Mouse (Mus musculus) liver, adult (tissue): Measurements from ENCODE around the gene Pkd2l1.

ENCODE experiments used
- GATA4 ChIP-seq: IDR thresholded peaks from 2 replicates; pipeline ENCODE4 v1.6.1; 2014; ENCODE audit warnings: mild to moderate bottlenecking, low read length; ENCODE audit not compliant: insufficient replicate concordance

Gene Pkd2l1

DNA sequence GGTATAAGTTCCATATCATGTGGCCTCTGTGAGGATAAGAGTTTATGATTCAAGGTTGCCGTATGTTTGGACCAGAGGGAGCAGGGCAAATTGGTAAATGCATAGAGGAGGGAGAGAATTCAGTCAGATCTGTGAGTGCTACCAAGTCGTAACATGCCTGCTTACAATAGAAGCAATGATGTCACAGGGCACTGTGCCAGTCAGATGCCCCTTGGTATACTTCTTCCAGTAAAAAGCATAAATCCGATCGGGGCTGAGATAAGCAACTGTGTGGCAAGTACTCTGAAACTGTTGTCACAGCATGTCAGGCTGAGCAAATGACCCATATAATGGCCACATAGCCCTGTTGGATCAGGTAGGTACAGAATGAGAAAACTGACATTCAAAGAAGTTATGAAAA lies 3.2 kb downstream of the Pkd2l1 start:
- no peak for TF ChIP-seq GATA4

DNA sequence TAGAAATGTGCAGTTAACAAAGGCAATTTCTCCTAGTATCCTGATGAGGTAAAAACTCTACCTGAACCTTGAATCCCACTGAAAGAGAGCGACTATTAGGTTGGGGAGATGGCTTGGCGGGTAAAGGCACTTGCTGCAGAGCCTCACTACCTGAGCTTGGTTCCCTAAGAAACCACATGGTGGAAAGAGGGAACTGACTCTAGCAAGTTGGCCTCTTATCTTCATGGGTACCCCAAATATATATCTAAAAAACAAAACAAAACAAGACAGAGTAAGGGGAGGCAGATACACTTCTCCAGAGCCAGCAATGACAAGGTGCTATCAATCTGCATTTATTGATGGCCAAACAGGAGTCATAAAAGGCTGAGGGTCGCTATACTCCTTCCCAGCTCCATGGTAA lies 8.3 kb downstream of the Pkd2l1 start:
- TF ChIP-seq GATA4, result no peak

DNA sequence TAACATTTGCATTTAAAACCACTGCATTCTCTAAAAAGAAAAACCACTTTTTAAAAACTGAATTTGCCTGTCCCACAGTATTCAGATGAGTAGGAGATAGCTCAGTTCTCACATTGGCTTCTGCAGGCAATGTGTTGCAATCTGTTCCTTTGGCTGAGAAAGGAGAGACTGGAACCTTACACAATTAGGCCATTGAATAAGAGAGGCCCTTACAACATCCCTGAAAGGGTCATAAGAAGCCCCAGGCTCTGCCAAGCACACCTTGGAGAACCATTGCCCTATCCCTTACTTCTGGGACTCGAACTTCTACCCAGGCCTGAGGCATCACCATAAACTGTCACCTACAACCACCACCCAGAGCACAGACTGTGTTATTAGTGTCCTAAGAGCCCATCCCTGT lies 11.7 kb downstream of the Pkd2l1 start:
- TF ChIP-seq GATA4, result no peak

DNA sequence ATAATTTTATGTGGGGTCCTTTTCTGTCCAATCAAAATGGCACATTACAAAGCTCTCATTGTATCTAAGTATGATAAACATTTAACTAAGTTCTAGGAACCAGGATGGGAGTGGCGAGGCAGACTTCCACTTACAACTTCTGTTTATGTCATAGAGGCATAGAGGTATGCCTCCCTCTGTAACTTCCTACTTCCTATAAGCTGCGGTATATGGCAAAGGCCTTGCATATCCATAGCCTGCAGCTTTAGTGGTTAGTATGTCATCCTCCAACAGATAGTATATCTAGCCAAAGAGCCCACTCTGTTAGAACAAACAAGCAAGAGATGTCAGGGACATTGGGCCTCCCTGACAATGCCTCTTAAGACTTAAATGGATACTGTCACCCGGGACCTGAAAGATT lies 15.5 kb downstream of the Pkd2l1 start:
- TF ChIP-seq GATA4, result no peak

DNA sequence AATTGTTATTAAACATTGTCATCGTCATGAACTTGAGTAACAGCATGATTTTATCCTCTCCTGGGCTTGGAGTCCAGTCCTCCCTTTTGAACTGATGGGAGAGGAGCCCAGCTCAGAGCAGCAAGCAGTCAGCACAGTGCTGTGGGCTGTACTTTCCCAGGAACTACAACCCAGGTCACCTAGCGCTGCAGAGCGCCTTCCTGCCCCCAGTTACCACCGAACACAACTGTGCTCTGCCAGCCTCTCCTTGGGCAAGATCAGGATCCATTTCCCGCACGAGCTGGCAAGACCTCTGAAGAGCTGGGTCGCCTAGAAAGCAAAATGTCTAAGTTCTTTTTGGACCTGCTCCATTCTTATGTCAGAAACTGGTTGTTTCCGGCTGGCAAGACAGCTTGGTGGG lies 17.4 kb downstream of the Pkd2l1 start:
- TF ChIP-seq GATA4, result no peak

DNA sequence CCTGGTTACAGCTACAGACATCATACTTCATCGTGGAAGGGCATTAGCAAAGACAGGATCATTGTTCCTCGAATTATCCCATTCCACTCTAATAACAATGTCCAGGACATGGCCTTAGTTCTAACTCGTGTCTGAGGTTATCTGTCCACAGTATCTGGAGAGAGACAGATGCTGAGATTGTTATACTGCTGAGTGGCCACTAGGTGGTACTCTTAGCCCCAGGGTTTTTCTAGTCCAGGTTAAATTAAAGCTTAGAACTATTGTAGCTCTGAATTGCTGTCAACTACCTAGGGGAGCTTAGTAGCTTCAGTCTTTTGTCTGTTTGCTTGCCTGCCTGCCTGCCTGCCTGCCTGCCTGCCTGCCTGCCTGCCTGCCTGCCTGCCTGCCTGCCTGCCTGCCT lies 30.7 kb downstream of the Pkd2l1 start:
- no peak for TF ChIP-seq GATA4

DNA sequence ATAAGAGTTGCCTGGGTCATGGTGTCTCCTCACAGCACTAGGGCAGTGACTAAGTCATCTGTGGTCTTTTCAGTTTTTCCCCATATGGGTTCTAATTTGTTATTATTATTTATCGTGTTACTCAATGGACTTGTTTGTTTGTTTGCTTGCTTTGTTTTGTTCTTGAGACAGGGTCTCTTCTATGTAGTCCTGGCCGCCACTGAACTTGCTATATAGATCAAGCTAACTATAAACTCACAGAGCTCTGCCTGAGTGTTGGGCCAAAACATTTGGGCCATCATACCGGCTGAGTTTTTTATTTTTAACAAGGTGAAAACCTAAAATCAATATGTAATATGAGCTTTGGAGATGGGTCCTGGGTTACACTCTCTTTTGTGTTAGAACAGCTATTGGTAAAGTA lies 32.9 kb downstream of the Pkd2l1 start:
- TF ChIP-seq GATA4, result no peak

DNA sequence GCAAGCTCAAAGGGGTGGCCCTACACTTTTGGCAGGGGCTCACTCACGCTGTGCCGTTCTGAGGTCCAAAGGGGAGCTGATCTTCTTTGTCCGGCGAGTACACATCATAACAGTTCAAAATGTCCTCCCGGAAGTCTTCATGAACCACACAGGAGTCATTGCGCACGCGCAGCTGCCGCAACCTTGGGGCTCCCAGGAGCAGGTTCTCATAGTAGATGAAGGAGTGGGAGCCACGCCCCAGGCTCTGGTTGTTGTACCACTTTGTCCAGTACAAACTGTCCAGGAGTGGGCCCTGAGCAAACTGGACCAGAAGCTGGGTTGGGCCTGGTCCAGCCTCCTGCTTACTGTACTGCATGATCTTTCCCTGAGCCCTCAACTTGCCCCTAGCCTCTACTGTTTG lies 35.2 kb downstream of the Pkd2l1 start:
- TF ChIP-seq GATA4, result no peak

DNA sequence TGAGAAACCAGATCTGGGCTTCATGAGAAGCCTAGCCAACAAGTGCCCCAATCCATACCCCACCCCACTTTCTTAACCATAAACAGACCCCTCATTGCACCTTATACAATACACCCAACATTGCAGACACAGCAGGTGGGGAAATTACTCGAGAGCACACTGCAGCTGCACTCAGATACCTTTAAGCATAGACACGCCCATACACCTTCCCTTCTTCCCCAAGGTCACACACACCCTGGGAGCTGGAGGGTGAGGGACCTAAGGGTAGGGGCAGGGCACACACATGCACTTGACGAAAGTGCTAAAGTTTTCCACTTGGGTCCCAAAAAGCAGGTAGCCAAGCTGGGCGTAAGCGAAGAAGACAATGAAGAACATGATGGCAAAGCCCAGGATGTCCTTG lies 38.5 kb downstream of the Pkd2l1 start:
- no peak for TF ChIP-seq GATA4

DNA sequence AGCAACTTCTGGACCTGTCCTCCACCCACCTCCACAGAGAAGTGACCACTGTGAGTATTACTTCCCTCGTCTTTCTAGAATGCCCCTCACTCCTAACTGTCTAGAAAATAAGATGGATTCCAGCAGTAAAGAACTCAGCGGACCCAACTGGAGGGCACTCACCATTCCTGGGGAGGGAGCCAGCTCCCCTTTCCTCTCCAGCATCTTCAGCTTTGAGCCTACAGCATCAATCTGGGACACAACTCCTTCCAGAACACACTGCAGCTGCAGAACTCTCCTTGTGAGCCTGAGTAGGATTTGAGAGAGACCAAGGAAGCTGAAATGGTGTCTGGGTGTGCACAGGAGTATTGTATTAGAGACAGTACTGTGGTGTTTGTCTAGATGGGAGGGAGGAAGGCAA lies 43.3 kb downstream of the Pkd2l1 start:
- TF ChIP-seq GATA4, result no peak

DNA sequence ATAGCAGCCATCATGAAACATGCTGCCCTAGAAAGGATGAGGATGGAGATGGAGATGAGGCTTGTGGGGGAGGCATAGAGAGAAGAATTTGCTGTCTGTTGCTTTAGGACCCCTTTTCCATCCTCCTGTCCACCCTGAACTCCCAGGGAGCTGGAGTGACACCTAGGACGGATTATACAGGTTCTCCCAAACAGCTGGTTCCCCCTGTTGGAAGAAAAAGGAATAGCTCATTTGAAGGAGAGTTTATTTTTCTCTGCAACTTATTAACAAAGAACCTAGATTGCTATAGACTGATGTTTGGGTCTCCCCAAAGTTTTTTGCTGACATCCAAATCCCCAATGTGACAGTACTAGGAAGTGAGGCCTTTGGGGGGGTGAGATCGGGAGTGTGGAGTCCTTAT lies 43.9 kb downstream of the Pkd2l1 start:
- no peak for TF ChIP-seq GATA4

DNA sequence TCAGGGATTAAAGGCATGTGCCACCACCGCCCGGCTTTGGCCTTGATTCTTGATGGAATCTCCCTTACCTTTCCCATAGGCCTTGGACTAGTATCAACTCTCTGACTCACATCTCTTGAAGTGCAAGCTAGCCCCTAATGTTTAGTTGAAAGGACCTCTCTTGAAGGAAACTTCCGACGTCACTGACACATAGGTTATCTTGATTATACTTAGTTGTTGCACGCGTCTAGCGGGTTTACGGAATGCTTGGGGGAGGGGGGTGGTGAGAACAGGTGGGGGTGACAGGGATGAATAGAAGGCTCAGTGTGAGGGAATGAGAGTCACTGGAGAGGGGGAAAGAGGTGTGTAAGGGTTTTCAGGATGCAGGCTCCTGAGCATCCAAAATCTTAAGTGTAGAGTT lies 45.3 kb downstream of the Pkd2l1 start:
- TF ChIP-seq GATA4, result no peak

DNA sequence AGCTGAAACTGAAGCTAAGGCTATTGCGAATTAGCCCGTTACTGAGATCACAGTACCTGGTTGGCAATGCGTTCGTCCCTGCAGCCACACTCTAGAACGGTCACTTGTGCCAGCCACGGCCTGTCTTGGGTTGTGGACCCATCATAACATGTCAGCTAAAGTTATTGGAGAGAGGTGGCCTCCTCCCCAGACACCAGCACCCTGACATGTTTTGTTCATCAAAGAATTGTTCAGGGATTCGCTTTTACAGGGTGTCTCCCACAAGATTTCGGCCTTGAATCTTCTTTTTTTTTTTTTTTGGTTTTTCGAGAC lies 45.7 kb downstream of the Pkd2l1 start:
- no peak for TF ChIP-seq GATA4

DNA sequence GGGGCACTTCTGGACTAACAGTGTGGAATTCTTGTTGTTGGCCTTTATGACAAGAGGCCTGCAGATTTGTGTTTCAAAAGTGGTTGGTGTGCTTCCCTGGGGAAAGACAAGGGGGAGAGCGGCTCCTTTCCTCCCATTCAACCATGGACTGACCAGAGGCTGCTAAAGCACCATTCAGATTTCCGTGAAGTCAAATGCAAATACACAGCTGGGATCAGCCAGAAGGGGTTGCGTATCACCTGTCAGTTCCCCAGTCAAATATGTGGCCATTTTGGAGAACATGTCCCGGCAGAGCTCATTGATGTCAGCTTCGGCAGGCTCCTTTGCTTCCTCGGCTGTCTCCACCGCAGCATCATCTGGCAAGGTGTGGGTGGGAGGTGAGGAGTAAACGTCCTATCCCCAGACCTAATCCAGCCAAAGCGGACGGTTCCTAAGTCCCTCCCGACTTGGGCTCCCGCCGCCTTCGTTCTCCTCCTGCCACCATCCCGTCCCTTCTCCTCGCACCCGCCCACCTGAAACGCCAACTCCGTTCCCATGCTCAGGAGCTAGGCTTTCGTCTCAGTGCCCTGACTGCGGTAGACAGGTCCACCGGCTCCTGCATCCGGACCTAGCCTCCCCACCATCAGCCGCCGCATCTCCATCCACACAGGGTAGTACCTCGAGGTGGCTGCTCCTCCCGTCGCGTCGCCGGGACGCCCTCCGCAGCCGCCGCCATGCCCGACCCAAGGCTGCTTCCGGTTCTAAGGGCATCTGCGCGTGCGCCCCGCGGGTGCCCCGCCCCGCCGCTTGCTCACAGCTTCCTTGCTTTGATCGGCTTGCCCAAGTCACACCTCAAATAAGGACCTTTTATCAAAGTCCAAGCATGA lies 46.3 kb downstream of the Pkd2l1 start, which contains the start of gene Bloc1s2:
TSS of gene Bloc1s2 (minus strand) at position 745 of the 866 bp plus-strand sequence.
- TF ChIP-seq GATA4, result no peak

DNA sequence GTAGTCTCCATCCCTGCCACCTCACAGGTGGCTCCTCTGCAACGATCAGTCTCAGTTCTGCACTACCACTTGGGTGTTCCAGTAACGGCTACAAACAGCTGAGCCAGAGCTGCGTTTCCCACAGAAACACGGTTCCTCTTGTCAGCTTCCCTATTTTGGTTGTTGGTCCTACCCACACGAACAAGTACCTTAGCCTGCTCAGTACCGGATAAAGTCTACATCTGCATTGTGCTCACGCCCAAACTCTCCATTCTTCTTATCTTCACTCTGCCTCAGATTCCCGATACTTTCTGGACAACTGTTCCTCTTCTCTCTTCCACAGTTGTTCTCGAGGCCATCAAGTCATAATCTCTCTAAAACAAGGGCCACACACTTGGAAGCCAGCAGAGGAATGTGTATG lies 47.9 kb downstream of the Pkd2l1 start:
- TF ChIP-seq GATA4, result no peak

DNA sequence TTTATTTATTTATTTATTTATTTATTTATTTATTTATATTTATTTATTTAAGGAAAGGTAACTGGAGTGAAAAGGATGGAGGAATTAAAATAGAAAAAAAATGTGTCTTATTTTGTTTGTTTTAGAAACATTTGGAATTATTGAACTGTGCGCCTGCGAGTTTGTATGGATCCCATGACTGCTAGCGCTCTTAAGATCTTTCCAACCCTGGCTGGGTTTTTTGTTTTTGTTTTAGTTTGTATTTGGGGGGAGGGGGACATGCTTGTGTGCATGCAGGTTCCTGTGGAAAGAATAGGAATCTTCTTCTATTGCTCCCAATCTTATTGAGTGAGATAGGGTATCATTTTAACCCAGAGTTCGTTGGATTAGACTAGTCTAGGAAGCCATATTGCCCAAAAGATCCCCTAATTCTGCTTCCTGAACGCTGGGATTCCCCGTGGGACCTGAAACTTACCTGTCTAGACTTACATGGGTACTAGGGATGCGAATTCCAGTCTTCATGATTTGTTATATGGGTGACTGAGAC lies 56.2 kb downstream of the Pkd2l1 start:
- no peak for TF ChIP-seq GATA4
